Mouse (Mus musculus) gastrocnemius, postnatal 25 days (tissue): ENCODE measurements around the gene Naa35. TPM values are rescaled to one million over a fixed set of nuclear protein-coding genes. Genes with fewer than 3 reads are reported as not detected.
A peak's percentile ranks its signal among the peaks of the same experiment; 100 is the strongest.
"Not testable (repeated sequence)": the region's sequence is repeated elsewhere in the genome, so short reads cannot be mapped to it uniquely, and the experiment has no call there.

Experiments used
- DNase-seq: peaks from one replicate; pipeline ENCODE4 v3.0.0; 2022
- total RNA-seq, 2 experiments: library from RNA; stranded (reverse); gene quantifications; 1 replicate in 1 of 2; 2 replicates in 1 of 2; pipeline ENCODE4 v1.2.3; 2021

The Naa35 gene
- total RNA-seq, 2 experiments from 2014 or later, result 26.6 to 37.5 TPM

DNA sequence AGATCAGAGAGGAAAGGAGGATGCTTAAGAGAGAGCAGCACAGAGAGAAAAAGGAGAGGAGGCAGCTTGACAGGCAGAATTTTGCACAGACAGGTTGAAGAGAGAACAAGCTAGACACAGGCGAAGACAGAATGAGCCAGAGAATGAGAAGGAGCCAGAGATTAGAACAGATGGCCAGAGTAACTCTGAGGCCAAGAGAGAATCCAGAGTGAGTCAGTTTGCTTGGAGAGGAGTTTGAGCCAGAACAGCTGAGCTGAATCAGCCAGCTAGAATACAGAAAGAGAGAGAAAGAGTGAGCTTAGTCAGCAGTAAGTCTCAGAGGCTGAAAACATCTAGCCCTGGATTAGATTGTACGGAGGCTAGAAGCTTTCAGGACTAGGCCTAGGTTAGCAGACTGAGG is 12.5 kb upstream of the Naa35 start:
- peak; percentile 36 for DNase-seq

DNA sequence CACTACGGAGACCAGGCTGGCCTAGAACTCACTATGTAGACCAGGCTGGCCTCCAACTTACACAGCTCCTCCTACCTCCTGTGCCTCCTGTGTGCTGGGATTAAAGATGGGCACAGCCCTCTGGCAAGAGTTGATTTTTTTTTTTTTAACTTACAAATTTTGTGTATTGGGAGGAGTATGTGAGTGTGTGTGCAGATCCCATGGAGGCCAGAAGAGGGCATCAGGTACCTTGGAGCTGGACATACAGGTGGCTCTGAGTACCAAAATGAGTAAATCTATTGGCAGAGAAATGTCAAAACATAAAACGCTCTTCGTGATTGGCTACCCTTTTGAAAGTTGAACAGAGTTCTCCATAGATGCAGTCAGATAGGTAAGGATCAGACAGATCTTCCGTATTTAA is 4.1 kb upstream of the Naa35 start:
- DNase-seq, result no peak

DNA sequence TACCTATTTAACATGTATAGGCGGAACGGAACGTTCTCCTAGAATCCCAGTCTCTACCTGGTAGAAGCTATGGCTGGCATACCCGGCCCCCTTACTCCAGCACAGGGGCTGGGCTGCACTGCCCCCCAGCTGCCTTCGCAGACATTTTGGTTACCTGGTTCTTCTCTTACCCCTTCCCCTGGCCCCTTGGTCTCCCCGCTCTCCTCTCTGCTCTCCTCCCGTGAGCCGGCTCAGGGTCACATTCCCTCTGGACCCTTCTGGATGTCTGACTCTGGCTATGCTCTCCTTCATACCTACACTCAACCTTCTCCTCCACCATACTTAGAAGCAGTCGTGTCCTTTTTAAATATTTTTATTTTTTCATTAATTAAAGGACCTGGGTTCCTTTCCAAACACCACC is 578 bp upstream of the Naa35 start:
- peak; percentile 25 for DNase-seq

DNA sequence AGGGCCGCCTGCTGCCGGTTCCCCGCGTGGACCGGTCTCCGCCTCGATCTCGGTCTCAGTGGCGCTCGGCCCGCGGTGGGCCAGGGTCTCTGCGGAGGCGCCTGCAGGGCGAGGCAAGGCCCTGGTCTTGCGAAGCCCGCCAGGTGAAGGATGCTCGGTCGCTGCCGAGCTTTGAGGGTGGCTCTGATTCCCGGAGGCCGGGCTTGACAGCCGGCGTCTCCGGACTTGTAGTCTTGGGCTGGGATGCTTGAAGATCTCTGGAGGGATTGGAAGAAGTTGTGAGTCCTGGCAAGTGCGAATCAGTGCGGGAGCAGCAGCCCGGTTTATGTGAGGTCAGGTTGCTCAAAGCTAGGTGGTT is 568 bp downstream of the Naa35 start:
- DNase-seq, result no peak

DNA sequence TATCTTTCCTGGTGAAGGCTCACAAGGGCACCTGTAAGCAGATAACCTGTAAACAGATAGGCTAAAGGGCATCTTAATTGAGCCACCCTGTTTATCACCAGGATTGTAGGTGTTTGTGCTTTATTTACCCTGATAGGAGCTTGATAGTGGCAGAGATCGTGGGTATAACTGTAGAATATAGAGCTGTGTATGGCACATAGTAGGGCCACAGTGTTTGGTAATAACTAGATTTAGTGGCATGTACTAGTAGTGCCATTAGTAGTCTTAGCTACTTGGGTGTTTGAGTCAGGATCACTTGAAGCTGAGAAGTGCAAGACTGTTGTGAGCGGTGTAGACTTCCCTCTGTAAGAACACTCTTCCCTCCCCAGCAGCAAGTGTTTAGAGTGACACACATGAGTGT is 2.1 kb downstream of the Naa35 start:
- DNase-seq, result no peak

DNA sequence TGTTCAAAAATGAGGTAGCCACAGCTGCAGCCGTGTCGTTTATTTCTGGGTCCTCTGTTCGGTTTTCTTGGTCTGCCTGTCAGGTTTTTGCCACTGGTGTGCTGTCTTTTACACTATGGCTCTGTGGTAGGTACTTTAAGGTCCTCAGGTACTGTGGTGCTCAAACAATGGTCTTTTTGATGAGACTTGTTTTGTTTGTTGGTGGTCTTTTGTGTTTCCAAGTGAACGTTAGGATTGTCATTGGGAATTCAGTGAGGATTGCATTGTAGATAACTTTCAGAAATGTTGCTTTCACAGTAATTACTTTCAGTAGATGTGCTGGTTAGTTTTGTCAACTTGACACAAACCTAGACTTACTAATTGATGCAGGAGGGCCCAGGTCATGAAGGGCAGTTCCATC is 4.6 kb downstream of the Naa35 start:
- DNase-seq, result no peak

DNA sequence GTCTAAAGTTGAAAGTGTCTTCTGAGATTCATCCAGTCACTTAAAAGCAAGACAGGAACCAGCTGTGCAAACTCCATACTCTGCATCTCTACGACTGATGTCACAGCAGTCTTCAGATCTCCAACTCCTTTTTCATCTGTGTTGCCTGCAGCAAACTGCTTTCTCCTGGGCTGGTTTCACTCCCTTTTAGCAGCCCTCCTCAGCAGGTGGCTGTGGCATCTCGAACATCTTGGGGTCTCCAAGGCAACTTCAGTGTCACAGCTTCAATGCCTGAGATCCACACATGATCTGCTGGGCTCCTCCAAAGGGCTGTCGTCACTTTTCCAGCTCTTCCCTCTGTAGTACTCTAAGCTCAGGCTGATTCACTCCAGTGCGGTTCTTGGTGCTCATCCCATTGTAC is 5.6 kb downstream of the Naa35 start:
- no peak for DNase-seq

DNA sequence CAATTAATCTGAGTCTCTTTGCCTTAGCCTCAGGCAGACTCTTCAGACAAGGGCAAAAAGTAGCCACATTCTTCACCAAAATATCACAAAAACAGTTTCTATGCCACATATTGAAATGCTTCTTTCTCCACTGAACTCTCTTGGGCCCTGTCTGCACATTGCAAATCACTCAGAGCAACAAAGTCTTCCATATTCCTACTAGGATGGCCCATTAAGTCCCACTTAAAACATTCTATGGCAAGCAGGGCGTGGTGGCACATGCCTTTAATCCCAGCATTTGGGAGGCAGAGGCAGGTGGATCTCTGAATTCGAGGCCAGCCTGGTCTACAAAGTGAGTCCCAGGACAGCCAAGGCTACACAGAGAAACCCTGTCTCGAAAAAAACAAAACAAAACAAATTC is 7.0 kb downstream of the Naa35 start:
- not testable (repeated sequence) for DNase-seq

DNA sequence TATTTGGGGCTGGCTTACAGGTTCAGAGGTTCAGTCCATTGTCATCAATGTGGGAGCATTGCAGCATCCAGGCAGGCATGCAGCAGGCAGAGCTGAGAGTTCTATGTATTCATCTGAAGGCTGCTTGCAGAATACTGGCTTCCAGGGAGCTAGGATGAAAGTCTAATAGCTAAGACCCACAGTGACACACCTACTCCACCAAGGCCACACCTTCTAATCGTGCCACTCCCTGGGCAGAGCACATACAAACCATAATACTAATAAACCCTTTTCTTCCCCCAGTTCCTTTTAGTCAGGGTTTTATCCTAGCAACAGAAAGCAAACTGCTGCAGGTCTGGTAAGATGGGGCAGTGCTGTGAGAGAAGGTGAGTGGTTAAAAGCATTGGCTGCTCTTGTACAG is 7.6 kb downstream of the Naa35 start:
- DNase-seq, result no peak

DNA sequence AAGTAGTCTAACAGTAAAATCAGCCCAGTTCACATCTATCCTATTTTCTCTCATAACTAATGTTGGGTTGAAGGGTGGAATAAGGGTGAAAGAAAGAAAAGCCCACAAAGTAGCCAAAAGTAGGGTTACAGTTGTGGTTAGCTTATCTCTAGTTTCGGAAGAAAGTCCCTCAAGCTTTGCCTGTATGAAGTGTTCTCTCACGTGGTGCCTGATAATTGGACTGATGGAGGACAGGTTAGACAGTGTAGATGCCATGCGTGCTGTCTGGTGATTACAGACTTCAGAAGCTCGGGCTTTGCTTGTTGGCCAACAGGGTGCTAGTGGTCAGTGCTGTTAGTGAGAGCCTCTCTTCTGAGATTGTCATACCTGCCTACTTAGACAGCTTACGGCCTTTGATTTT is 18.0 kb downstream of the Naa35 start:
- DNase-seq, result no peak

DNA sequence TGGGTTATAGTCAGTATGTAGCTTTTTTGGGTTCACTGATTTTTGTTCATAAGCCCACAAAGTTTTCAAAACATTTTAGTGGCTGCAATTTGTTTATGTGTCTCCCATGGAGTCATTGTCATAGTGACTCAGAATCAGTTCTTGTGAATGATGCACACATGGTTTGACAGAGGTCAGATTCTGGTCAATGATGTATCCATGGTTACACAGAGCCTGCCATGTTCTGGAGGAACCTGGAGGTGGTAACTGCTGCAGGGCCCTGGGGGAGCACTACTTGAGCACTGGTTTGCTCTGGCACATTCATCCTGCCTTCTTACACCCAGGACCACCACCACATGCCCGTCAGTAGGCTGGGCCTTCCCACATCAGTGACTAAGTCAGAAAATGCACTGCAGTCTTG is 19.5 kb downstream of the Naa35 start:
- DNase-seq, result no peak

DNA sequence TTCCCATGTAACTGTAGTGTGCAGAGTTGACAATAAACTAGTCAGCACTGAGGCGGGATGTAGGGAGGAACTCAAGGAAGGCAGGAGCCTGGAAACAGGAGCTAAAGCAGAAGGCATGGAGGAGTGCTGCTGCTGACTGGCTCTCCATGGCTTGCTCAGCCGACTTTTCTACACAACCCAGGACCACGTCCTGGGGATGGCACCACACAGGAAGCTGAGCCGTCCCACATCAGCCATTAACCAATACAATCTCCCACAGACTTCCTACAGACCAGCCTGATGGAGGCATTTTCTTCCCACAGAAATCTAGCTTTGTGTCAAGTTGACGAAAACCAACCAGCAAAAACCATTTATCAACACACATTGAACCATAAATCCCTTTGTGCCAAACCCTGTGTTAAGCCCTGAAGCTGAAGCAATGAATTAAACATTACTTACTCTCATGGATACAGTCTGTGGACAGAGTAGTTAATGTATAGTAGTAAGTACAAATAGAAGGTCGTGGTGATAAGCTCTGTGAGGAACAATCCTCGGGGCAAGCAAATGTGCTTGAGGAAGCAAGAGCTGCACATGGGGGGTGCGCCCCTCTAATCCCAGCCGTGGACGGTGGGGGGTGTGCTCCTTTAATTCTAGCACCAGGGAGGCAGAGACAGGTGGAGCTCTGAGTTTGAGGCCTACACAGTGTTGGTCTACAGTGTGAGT is 20.3 kb downstream of the Naa35 start:
- no peak for DNase-seq

DNA sequence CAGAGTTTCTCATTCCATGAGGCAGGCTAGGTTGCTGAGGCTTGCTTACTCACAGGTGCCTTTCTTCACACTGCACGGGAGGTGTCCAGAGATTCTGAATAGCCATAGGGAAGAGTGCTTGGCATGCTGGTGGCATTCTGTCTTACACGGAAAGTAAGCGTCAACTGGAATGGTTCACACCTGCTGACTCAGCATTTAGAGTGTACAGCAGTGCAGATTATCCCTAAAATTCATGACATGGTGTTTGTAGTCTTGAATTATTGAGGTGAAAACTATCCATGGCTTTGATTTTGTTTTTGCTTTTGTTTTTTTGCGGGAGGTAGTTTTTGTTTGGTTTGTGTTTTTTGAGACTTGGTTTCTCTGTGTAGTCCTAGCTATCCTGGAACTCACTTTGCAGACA is 24.8 kb downstream of the Naa35 start:
- DNase-seq, result no peak

DNA sequence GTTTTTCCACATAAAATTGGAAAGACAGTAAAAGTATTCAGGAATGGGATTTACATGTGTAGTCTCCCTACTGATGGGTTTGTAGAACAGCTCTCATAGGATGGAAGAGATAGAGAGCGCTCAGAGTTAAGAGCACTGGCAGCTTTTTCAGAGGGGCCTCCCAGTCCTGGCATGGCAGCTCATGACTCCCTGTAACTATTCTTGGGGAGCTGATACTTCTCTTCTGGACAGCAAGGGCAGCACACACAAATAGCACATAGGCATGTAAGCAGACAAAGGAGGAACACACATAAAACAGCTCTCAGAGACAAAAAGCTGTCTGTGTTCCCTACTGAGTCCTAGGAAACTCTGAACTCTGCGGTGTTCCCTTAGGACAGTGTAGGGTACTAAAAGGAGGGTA is 25.4 kb downstream of the Naa35 start:
- no peak for DNase-seq

DNA sequence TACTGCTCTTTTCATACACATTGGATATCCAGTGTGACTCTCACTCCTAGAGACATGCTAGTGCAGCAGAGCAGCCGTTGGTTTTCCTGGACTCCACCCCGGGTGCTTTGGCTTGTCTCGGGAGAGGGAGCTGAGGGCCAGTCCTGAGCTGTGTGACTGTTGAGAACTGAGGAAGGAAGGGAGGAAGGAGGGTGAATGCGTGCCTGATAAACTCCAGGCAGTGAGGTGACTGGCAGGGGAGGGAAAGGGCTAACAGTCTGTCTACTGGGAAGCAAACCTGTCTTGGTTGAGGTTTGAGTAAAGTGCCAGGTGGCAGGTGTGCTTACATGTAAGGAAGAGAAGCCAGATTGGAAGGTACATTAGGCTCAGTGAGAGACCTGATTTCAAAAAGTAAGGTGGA is 28.8 kb downstream of the Naa35 start:
- DNase-seq, result no peak

DNA sequence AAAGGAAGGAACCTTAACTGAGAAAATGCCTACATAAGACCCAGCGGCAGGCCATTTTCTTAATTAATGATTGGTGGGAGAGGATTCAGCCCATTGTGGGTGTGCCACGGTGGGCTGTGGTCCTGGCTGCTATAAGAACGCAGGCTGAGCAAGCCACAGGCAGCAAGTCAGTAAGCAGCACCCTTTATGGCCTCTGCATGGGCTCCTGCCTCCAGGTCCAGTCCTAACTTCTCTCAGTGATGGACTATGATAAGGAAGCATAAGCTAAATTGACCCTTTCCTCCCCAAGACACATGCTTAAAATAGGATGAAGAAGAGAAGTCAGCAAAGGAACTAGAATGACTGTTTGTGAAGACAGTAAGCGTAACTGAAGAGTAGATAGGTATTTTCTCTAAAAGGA is 30.1 kb downstream of the Naa35 start:
- no peak for DNase-seq

DNA sequence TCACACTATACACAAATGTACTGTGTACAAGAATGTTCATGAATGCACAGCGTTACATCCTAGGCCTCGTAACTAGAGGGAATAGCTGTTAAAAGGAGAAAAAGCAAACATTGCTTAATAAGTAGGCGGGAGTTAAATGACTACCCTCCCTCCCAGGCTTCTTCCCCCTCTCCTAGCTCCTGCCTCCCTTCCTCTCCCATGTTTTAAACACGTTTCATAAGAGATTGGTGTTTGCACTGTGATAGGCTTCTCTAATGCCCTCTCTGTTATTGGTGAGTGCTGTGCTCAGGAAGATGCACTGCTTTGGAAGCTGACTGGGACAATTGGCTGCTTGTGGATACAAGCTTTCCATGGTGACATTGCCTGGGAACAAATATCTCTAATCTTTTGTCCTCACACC is 30.5 kb downstream of the Naa35 start:
- DNase-seq, result no peak

DNA sequence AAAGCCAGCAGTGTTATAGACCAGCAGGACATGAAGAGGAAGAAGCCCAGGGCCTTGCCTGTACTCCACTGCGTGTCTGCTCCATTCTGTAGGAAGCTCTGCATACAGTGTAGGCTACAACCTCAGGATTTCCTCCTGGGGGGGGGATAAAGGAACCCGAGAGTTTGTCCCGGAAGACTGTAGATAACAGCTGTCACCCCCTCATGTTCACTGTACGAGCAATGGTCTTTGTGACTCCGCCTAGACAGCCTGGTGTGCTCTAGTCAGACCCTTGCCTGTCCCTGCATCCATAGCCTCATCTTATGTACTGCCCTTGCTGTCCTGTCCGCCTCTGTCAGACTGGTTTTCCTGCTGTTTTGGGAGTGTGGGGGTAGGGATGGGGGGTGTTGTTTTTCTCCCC is 33.4 kb downstream of the Naa35 start:
- no peak for DNase-seq

DNA sequence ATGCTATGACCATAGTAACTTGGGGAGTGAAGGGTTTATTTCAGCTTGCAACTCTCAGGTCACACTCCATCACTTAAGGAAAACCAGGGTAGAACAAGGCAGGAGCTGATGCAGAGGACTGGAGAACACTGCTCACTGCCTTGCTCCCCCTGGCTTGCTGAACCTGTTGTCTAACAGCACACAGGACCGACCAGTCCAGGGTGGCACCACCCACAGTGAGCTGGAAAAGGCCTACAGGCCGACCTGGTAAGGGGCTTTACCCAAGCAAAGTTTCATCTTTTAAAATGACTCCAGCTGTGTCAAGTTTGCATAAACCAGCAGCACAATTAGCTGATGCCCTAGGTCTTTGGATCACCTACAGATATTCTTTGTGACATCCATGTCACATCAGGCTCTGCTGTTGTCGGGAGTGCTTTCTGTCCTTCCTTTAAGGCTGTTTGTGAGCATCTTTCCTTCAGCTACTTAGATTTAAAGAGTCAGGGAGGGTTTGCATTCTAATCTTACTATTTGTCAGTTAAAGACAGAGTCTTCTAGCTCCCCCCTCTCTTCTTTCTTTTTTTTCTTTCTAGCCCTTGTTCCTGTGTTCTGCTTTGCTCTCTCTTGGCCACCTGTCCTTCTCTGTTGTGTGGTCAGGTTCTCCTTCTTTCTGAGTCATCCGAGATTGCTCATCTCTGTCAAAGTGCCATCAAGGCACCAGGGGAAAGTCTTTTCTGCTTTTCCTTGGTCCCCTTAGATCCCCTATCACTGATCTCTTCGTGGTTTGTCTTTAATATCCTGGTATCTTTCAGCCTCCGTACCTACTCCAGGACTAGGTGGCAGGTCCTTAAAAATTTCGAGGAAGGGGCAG is 36.8 kb downstream of the Naa35 start:
- DNase-seq, result no peak

DNA sequence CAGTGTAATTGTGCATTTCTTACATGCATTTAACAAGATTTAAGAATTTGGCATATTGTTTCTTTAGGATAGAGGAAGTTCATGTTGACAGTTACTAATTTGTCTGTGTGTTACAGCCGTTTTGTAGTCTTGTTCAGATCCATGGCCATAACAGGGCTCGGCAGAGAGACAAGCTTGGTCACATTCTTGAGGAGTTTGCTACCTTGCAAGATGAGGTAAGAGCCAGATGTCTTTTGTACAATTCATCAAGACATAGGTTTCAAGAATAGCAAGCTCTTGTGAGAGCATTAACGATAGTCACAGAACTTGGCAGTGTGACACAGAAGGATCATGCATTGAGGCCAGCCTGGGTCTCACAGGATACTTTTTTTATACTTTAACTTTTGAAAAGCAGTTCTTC is 39.3 kb downstream of the Naa35 start:
- no peak for DNase-seq

DNA sequence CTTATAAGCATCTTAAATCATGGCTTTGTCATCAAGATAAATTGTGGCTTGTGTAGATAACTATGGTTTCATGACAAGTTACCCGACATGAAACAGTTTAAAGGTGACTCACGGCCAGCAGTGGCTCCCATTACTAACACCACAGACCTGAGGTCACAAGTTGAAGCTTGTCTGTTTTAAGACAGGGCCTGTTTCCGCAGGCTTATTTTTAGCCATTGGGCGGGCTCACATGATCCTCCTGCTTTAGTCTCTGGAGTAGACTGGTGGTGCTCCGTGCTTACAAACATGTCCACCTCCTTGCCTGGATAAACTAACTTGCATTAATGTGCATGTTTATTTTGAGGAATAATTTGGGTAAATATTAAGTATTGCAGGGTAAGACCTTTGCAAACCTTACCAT is 39.8 kb downstream of the Naa35 start:
- peak; percentile 20 for DNase-seq

DNA sequence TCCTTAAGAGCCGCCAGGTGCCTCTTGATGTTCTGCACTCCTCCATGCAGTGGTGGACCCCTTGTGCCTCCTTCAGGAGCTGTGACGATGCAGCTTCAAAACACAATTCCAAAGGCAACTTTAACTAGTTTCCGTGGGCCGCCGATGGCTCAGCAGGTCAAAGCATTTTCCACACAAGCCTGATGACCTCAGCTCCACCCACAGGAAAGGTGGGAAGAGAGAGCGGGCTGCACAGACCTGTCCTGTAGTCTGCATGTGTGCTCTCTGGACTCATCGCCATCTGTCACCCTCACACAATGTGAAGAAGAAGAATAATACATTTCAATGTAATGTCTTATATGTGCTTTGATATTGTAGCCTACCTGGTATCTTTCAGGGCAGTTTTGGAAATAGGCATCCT is 41.7 kb downstream of the Naa35 start:
- DNase-seq, result no peak

DNA sequence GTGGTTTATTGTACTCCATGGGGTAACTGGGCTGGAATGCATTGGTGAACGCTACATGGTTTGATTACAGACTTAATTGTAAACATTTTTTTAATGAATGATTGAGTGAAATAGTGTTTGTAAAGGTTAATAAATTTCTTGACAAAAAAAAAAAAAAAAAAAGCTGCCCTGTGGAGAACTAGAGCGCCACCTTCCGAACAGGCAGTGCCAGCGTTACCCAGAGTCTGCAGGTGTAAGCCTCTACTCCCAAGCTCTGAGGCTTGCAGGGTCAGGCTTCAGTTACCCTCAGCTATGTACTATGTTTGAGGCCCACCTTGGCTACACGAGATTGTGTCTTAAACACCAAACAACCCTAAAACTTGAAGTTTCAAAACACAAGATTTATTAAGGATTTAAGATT is 49.6 kb downstream of the Naa35 start:
- DNase-seq, result no peak

DNA sequence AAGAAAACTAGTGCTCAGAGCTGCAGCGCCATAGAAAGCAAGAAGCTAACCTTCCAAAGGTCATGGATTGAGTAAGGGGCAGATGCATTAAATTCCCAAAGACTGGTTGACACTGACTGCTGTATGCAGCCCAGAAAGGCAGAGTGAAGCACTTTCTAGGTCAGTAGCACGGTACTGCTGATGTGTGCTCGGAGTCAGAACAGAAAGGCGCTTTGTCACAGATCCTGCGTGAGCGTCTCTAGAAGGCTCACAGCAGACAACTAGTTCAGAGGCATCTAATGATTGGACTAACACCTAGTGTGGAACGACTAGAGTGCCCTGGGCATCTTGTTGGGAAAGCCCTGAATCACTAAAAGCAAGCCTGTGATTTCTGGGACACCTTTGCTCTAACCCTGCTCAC is 52.7 kb downstream of the Naa35 start:
- no peak for DNase-seq
